Mouse (Mus musculus) naive thymus-derived CD4-positive, alpha-beta T cell, adult 2 months (primary cell): ENCODE results near the gene Mfsd13b.

Experiments used
- DNase-seq: peaks from one replicate; pipeline ENCODE4 v3.0.0-alpha.2; 2011; ENCODE audit warnings: low read depth

Gene Mfsd13b

GRCm38 (mm10) chr7:121044251-121044650, 61.9 kb downstream of the Mfsd13b start:
- DNase-seq, result no peak

DNA sequence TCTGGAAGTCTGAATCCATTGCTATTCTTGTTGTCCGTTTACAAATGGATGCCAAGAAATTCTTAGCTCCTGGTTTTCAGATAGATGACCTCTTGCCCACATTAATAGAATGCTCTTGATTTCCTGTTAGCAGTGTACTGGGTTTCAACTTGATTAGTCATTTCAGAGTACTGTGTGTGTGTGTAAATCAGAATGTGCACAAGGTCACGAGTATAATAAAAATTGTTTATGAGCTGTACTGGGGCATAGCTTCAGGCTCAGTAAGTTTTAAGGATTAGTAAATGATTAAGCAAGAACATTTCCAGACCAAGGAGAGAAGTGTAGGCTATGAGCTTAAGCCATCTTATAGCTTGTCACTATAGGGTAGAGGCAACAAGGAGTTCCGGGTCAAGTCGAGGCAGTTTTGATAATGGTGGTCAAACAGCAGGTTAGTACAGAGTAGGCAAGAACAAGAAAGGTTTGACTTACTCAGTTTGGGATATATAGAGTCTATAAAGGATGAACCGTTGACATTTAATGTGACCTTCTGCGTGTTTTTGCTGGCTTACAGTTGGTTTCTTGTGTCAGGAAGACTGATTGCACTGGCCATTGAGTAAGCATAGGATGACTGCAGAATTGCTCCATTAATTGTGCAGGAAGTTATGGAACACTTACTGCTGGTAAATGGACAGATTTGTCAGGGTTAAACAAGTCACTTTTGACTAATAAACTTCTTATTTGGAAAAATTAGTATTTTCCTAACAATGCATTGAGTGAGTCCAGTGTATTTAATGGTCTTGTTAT, 63.6 kb downstream of the Mfsd13b start:
- DNase-seq, result no peak

DNA sequence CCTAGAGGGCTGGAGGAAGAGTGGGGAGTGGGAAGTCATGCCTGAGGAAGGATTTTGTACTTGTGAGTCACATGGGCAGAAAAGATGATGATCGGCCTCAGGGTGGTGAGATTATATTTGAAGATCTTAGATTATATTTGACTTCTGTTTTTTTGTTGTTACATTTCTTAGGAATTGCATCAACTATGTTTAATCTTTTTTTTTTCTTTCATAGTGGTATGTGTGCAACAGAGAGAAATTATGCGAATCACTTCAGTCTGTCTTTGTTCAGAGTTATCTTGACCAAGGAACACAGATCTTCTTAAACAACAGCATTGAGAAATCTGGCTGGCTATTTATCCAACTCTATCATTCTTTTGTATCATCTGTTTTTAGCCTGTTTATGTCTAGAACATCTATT, 65.3 kb downstream of the Mfsd13b start:
- no peak for DNase-seq

DNA sequence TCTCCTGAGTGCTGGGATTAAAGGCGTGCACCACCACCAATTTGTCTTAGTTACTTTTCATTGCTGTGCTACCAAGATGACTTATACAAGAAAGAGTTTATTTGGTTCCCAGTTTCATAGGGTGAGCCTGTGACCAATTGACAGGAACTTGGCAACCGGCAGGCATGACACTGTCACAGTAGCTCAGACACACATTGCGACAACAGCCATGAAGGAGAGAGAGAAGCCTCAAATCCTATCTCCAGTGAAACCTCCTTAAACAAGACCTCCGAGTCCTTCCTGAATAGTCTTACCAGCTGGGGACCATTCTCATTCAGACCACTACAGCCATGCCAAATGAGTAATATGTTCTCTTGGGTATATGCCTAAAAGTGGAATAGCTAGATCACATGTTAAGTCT, 70.8 kb downstream of the Mfsd13b start:
- DNase-seq, result no peak

DNA sequence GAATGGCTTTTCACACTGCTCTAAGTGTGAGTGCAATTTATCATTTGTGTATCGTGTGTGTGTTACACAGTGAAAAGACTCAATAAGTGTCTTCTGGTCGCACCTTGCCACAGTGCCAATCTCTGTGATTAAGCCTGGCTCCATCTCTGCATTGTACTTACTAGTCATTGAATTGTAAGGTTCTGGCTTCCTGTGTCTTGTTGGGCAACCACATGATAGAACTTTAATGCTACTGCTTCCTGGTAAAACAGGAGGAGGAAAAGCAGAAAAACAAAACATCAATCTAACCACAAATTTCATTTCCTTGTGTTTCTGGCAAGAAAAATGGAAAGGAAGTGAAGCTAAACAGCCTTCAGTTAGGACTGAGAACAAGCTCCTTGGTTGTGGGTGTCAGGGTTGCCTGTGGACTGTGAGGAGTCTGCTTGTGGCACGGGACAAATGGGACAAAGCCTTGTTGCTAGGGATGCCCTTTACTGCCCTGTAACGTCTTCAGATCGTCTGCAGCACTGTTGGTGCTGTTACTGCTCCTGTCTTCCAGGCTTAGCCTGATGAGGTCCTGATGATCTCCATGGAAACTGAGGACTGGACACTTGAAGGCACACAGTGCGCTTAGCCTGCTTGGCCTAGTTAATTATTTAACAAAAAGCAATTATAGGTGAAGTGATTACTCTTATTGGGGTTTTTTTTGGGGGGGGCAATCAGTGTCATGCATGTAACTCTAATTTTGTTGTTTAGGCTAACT, 77.3 kb downstream of the Mfsd13b start:
- DNase-seq, result peak; percentile 77

DNA sequence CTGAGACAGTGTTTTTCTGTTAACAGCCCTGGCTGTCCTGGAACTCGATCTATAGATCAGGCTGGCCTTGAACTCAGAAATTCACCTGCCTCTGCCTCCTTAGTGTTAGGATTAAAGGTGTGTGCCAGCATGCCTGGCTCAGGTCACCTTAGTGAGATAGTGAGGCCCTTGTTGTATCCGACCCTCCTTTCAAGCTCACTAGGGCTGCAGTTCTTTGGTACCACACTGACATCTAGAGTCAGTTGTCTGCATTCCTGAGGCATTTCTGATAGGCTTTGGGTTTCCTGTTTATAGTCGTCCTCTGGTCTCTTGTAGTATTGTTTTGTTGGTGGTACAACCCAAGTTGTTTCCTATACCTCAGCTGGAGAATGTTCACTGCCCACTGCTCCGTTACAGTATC, 82.0 kb downstream of the Mfsd13b start:
- peak; percentile 84 for DNase-seq
